Mouse (Mus musculus): ENCODE data around the gene Kdsr. TPM values are rescaled to one million over a fixed set of nuclear protein-coding genes. Genes with fewer than 3 reads are reported as not detected.

Kdsr gene
- polyA plus RNA-seq (2014; fragmentation: Nextera tagmentation; extraction: Ambion mirVana) = 14.3 and 18.1 TPM in 2 replicates

DNA sequence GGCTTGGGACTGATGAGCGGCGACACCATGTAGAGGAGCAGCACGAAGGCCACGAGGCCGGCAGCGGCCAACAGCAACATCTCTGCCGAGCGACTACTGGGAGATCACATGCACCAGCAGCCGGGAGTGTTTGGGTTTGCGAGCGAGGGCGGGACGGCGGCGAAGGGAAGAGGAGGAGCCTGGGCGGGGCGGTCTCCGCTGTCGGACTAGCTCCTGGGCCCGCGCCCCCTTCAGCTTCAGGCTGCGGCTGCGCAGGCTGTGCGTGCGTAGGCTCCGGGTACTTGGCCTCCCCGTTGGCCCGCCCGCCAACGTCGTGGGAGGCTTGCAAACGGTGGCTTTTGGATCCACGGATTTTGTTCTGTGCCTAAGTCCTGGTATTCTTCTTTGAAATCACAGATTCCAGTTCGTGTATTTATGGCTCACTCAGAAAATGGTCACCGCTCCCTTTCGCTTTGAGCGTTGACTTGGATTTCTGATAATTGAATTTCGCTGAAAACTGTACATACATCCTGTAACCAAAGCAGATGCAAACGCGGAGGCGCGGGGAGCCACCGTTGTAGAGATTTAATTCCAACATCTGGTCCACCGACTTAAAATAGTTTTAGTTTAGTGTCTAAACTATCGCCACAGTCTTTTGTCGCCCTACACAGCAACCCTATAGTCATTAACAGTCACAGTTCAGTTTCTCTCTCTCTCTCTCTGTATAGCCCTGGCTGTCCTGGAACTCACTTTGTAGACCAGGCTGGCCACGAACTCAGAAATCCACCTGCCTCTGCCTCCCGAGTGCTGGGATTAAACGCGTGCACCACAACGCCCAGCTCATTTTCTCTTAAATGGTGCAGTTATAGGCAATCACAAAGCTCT is at the start of gene Kdsr:
Kdsr (minus strand) TSS at position 156 of the 864 bp plus-strand sequence.
- peaks cover 11% of the 10 kb centered on the region; the same call in 1 of the 2 replicates for H3K36me3 ChIP-seq (ENCODE audit: control insufficient read depth, insufficient read depth, low read length)
- H3K4me2 ChIP-seq (ENCODE audit: low read length) = peak within 1 kb of the TSS; percentile 97
- DNase-seq = peak; percentile 99
- peaks cover 11% of the 10 kb centered on the region for H3K4me1 ChIP-seq (ENCODE audit: control insufficient read depth, insufficient read depth, low read length)
- no peaks in the 10 kb centered on the region for H3K9me3 ChIP-seq (ENCODE audit: control insufficient read depth, low read length)
- H3K27me3 ChIP-seq (ENCODE audit: control insufficient read depth, insufficient read depth, low read length) = no peaks in the 10 kb centered on the region
- peak within 1 kb of the TSS; percentile 72 for H3K4me3 ChIP-seq (replicated peaks; ENCODE audit: low read depth, low read length)
- H3K27ac ChIP-seq (replicated peaks; ENCODE audit: low read depth, low read length) = peak within 1 kb of the TSS; percentile 83
- H3K9ac ChIP-seq (replicated peaks; ENCODE audit: low read length) = peak within 1 kb of the TSS; percentile 73
- ATAC-seq (ENCODE audit: low FRiP score, low TSS enrichment) = peak; percentile 99
- whole genome bisulfite sequencing = 2% methylated on average over 51 of the region's 51 CpGs

DNA sequence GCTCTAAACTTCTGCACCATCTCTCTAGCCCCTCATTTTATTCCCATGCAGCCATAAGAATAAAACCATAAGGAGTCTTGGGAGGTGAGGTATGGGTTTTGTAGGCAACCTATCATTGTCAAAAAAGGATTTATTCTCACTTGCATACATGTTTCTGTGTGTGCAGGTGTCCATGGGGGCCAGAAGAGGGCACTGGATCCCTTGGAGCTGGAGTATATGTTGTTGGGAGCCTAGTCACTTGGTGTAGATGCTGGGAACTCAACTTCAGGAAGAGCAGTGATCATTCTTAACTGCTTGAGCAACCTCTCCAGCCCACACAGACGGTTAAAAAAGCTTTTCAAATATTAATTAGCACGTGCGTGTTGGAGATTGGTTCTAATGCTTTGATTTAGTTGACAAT is 40.4 kb upstream of the Kdsr start:
- Histone ChIP-seq H3K36me3 (ENCODE audit: control insufficient read depth, insufficient read depth, low read length) (no peaks in the 10 kb centered on the region), H3K27ac (replicated peaks; ENCODE audit: low read depth, low read length) (no peak overlapping the region), H3K4me1 (ENCODE audit: control insufficient read depth, insufficient read depth, low read length) (peaks cover 15% of the 10 kb centered on the region), H3K9ac (replicated peaks; ENCODE audit: low read length) (no peak overlapping the region), H3K4me2 (ENCODE audit: low read length) (no peak overlapping the region), H3K27me3 (ENCODE audit: control insufficient read depth, insufficient read depth, low read length) (no peaks in the 10 kb centered on the region), H3K4me3 (replicated peaks; ENCODE audit: low read depth, low read length) (no peak overlapping the region), H3K9me3 (ENCODE audit: control insufficient read depth, low read length) (no peaks in the 10 kb centered on the region)
- WGBS = 81% methylated on average over 3 of the region's 3 CpGs
- DNase-seq (no peak), ATAC-seq (ENCODE audit: low FRiP score, low TSS enrichment) (no peak)

DNA sequence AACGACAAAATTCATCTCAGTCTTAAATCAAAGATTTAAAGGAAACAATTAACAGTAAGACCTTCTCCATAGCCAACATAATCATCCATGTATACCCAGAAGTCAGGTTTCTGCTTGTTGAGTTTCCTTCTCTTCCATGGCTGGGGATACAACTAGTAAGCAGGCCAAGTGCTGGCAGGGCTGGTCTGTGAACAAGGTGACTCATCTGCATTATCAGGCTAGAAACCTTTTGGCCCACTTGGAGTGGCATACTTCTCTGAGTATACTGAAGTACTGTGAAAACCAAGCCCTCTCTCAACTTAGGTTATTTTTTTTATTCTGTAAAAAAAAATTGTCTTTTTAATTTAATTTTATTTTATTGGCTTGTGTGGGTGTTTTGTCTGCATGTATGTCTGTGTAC is 39.9 kb upstream of the Kdsr start:
- no peaks in the 10 kb centered on the region for H3K36me3 ChIP-seq (ENCODE audit: control insufficient read depth, insufficient read depth, low read length)
- DNase-seq = no peak
- no peak overlapping the region for H3K4me2 ChIP-seq (ENCODE audit: low read length)
- no peak overlapping the region for H3K9ac ChIP-seq (replicated peaks; ENCODE audit: low read length)
- no peak overlapping the region for H3K27ac ChIP-seq (replicated peaks; ENCODE audit: low read depth, low read length)
- no peak for ATAC-seq (ENCODE audit: low FRiP score, low TSS enrichment)
- 68% methylated on average over 1 of the region's 1 CpGs for WGBS
- H3K4me1 ChIP-seq (ENCODE audit: control insufficient read depth, insufficient read depth, low read length) = peaks cover 21% of the 10 kb centered on the region
- no peaks in the 10 kb centered on the region for H3K27me3 ChIP-seq (ENCODE audit: control insufficient read depth, insufficient read depth, low read length)
- no peak overlapping the region for H3K4me3 ChIP-seq (replicated peaks; ENCODE audit: low read depth, low read length)
- no peaks in the 10 kb centered on the region for H3K9me3 ChIP-seq (ENCODE audit: control insufficient read depth, low read length)

DNA sequence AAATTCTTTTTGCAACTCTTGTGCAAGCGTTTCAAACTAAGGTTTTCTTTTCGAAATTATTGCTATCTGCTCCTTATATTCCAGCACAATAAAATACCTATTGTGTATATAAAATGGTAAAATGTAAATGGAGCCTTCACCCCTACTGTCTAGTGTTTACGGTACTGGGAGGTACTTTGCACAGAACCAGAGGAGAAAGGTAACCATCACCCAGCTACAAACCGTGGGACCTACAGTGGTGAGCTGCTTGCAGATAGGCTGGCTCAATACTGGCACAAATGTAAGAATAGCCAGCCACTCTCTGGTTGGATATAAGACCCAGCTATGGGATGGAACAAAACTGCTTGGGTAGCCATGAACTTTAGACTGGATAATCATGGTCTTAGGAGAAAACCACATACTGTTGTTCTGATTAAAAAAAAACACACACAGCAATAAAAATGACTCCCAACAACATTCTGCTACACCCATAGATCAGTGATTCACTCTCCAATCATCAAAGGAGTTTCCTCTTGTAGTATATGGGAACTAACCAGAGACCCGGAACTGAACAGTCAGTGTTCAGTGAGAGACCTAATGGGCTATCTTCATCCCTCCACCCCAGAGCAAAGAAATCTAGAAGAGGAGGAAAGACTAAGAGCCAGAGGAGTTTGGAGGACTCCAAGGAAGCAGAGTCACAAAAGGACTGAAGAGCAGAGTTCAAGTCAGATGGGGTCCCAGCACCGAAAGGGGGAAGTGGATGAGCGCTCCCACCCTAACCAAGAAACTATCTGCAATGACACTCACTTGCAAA is 37.7 kb upstream of the Kdsr start:
- Histone ChIP-seq H3K27me3 (ENCODE audit: control insufficient read depth, insufficient read depth, low read length) (no peaks in the 10 kb centered on the region), H3K4me2 (ENCODE audit: low read length) (peak overlapping the region; percentile 82), H3K4me3 (replicated peaks; ENCODE audit: low read depth, low read length) (peak overlapping the region; percentile 100), H3K36me3 (ENCODE audit: control insufficient read depth, insufficient read depth, low read length) (no peaks in the 10 kb centered on the region), H3K27ac (replicated peaks; ENCODE audit: low read depth, low read length) (no peak overlapping the region), H3K9me3 (ENCODE audit: control insufficient read depth, low read length) (no peaks in the 10 kb centered on the region), H3K4me1 (ENCODE audit: control insufficient read depth, insufficient read depth, low read length) (peaks cover 27% of the 10 kb centered on the region), H3K9ac (replicated peaks; ENCODE audit: low read length) (0 out of 2 replicates have a peak overlapping the region, but pooled peaks have one; percentile 20)
- ATAC-seq (ENCODE audit: low FRiP score, low TSS enrichment) = peak; percentile 44
- DNase-seq = no peak
- 62% methylated on average over 7 of the region's 7 CpGs for WGBS

DNA sequence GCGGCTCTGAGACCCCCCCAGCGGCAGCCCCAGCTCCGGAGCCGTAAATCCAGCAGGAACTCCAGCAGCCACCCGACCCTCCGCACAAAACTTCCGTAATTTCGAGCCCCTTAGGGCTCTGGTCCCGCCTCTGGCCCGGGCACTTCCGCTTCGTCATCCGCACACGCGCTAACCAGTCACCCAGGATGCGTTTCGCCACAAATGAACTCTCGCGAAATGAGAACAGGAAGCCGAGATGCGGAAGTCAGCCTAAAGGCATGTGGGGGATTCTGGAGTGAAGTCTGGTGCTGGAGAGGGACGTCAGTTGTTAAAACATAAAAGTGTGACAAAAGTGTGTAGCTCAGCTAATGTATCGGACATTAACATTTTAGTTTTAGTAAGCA is 37.0 kb upstream of the Kdsr start, which contains the start of gene Vps4b:
Vps4b (minus strand) TSS at position 187 of the 383 bp plus-strand sequence.
- Histone ChIP-seq H3K4me3 (replicated peaks; ENCODE audit: low read depth, low read length) (peak within 1 kb of the TSS; percentile 100), H3K27me3 (ENCODE audit: control insufficient read depth, insufficient read depth, low read length) (no peaks in the 10 kb centered on the region), H3K36me3 (ENCODE audit: control insufficient read depth, insufficient read depth, low read length) (no peaks in the 10 kb centered on the region), H3K27ac (replicated peaks; ENCODE audit: low read depth, low read length) (peak within 1 kb of the TSS; percentile 87), H3K4me2 (ENCODE audit: low read length) (peak within 1 kb of the TSS; percentile 82), H3K9me3 (ENCODE audit: control insufficient read depth, low read length) (no peaks in the 10 kb centered on the region), H3K4me1 (ENCODE audit: control insufficient read depth, insufficient read depth, low read length) (peaks cover 27% of the 10 kb centered on the region), H3K9ac (replicated peaks; ENCODE audit: low read length) (peak within 1 kb of the TSS; percentile 94)
- DNase-seq (peak; percentile 98), ATAC-seq (ENCODE audit: low FRiP score, low TSS enrichment) (peak; percentile 99)
- under 1% methylated on average over 23 of the region's 23 CpGs for WGBS

DNA sequence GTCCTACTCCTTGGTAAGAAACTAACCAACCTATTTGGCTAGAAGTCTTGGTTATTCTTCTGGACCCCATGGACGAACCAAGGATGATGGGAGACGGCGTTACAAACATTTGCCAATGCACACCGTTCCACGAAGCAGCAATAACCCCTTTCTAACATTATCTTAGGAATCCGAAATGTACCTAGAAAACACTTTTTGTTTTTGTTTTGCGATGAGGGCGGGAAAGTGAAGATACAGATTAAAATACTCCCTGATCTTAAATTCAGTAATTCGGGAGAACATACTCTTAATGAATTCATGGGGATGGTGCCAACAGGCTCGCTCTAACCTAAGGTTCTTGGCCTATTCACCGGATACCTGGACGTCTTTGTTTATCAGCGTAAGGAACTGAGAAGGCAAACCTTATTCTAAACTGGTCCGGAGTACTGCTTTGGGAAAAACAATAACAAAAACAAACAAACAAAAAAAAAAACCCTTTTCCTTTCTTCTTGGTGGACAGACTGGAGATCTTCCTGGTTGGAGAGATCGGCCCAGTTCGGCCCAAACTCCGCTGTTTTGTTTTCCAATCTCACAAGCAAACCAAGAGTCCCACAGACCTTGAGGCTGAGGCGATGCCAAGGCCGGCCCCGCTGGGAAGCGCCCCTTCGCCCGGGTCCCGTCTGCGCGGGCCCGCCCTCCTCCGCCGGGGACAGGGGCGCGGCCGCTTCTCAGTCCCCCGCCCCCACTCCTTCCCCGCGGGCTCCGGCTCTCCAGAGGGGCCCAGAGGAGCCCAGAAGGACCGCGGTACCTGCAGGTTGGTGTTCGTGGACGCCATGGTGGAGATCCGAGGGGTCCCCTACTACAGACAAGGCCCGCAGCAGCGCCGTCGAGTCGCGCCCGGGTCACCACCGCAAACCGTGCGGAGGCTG is 36.4 kb upstream of the Kdsr start:
- DNase-seq (peak; percentile 8), ATAC-seq (ENCODE audit: low FRiP score, low TSS enrichment) (peak; percentile 87)
- Histone ChIP-seq H3K27ac (replicated peaks; ENCODE audit: low read depth, low read length) (peak overlapping the region; percentile 87), H3K36me3 (ENCODE audit: control insufficient read depth, insufficient read depth, low read length) (no peaks in the 10 kb centered on the region), H3K27me3 (ENCODE audit: control insufficient read depth, insufficient read depth, low read length) (no peaks in the 10 kb centered on the region), H3K9me3 (ENCODE audit: control insufficient read depth, low read length) (no peaks in the 10 kb centered on the region), H3K9ac (replicated peaks; ENCODE audit: low read length) (peak overlapping the region; percentile 94), H3K4me1 (ENCODE audit: control insufficient read depth, insufficient read depth, low read length) (peaks cover 27% of the 10 kb centered on the region), H3K4me3 (replicated peaks; ENCODE audit: low read depth, low read length) (peak overlapping the region; percentile 100), H3K4me2 (ENCODE audit: low read length) (peak overlapping the region; percentile 82)
- 3% methylated on average over 51 of the region's 51 CpGs for WGBS

DNA sequence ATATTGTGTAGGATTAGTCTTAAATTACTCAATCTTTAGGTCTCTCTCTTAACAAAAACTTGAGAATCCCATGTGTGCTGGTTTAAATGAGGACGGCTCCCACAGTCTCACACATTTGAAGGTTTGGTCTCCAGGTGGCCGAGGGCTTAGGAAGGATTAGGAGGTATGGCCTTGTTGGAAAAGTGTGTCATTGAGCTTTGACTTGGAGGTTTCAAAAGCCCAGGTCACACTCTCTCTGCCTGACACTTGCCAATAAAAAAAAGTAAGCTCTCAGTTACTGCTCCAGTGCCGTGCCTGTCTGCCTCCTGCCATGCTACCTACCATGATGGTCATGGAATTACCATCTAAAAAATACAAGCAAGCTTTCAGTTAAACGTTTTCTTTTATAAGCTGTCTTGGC is 15.4 kb upstream of the Kdsr start:
- H3K4me3 ChIP-seq (replicated peaks; ENCODE audit: low read depth, low read length) = no peak overlapping the region
- H3K27ac ChIP-seq (replicated peaks; ENCODE audit: low read depth, low read length) = no peak overlapping the region
- no peaks in the 10 kb centered on the region for H3K9me3 ChIP-seq (ENCODE audit: control insufficient read depth, low read length)
- no peaks in the 10 kb centered on the region for H3K4me1 ChIP-seq (ENCODE audit: control insufficient read depth, insufficient read depth, low read length)
- WGBS = 78% methylated on average over 4 of the region's 4 CpGs
- H3K4me2 ChIP-seq (ENCODE audit: low read length) = no peak overlapping the region
- DNase-seq (no peak), ATAC-seq (ENCODE audit: low FRiP score, low TSS enrichment) (no peak)
- peaks cover 72% of the 10 kb centered on the region for H3K36me3 ChIP-seq (ENCODE audit: control insufficient read depth, insufficient read depth, low read length)
- H3K27me3 ChIP-seq (ENCODE audit: control insufficient read depth, insufficient read depth, low read length) = no peaks in the 10 kb centered on the region
- H3K9ac ChIP-seq (replicated peaks; ENCODE audit: low read length) = no peak overlapping the region

DNA sequence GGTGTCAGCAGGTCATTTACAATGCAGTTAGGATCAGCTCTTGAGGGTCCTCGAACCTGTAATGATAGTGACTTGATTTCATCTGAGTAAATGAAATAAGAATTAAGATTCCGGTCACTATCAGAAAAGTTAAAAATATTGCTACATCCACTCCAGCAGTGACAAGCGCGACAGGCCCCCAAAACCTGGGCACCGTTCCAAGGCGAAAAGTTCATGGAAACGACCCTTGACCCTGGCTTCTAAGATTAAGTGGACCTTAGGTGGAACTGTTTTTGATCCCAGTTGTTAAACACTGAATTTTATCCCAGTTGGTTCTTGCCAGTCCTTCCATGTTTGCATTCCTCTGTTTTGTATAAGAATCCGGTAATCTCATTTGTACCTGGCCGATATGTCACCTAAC is 14.6 kb upstream of the Kdsr start:
- Histone ChIP-seq H3K27ac (replicated peaks; ENCODE audit: low read depth, low read length) (no peak overlapping the region), H3K4me2 (ENCODE audit: low read length) (no peak overlapping the region), H3K9ac (replicated peaks; ENCODE audit: low read length) (no peak overlapping the region), H3K4me1 (ENCODE audit: control insufficient read depth, insufficient read depth, low read length) (no peaks in the 10 kb centered on the region), H3K4me3 (replicated peaks; ENCODE audit: low read depth, low read length) (no peak overlapping the region), H3K36me3 (ENCODE audit: control insufficient read depth, insufficient read depth, low read length) (peaks cover 68% of the 10 kb centered on the region), H3K9me3 (ENCODE audit: control insufficient read depth, low read length) (no peaks in the 10 kb centered on the region), H3K27me3 (ENCODE audit: control insufficient read depth, insufficient read depth, low read length) (no peaks in the 10 kb centered on the region)
- ATAC-seq (ENCODE audit: low FRiP score, low TSS enrichment) (no peak), DNase-seq (no peak)
- WGBS = 91% methylated on average over 9 of the region's 9 CpGs

All from midbrain, embryonic 14.5 days (tissue).